Mouse (Mus musculus) granulocyte monocyte progenitor cell, adult 5-6 weeks (primary cell): ENCODE measurements around the gene Rab44. TPM values are rescaled to one million over a fixed set of nuclear protein-coding genes. Genes with fewer than 3 reads are reported as not detected.

Experiments
- ATAC-seq: replicated peaks from 2 replicates; pipeline ENCODE4 v1.8.0; 2016; ENCODE audit warnings: mild to moderate bottlenecking, moderate TSS enrichment, inconsistent platforms; ENCODE audit not compliant: poor library complexity, severe bottlenecking
- total RNA-seq, 2 experiments: library from RNA; stranded (forward) in 1 of 2; stranded (reverse) in 1 of 2; fragments of 200-712, 200-1000 nt in 1 of 2; fragments of >200 nt in 1 of 2; fragmentation: Nextera tagmentation in 1 of 2; gene quantifications; 2 replicates each; pipeline ENCODE4 v1.2.3; 2014 to 2017

Rab44 gene
- total RNA-seq, 2 experiments from 2014 or later: 315 to 318 TPM

DNA sequence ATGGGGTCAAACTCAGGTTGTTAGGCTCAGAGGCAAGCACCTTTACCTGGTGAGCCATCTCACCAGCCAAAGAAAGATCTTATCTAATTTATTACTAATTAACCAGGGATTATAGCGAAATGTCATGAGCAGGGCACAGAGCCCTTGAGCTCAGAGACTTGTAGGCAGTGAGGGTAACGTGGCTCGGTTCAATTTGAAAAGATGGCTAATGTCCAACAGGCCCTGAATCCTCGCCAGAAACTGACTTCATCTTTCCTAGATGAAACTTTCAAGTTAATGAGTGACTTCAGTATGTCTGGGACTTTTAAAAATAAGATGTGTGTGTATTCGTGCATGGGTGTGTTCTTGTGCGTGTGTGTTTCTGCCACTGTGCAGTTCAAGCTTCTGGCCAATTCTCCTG lies 8.9 kb downstream of the Rab44 start:
- ATAC-seq: no peak

DNA sequence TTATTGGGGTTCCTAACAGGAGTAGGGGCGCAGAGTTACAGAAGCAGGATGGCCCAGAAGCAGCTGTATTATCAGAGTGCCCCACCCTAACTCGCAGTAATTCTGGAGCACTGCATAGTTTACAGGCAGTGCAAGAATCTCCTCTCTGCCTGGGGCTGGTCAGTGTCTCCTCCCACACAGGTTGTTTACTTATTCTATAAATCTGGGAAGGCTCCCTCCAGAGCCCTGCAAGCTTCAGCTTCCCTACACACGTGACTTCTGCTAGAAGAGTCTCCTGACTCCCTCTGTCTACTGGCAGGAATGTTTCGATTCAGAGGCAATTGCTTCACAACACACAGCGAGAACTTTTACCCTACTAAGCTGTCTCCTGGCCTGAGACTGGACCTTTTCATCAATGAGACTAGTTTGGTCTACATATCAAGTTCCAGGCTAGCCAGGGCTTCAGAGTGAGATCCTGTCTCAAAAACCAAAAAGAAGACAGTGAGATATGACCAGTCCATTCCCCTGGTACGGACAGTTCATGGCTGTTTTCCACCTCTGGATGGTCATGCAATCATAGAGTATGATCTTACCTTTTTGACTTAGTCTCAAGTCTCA lies 9.7 kb downstream of the Rab44 start:
- ATAC-seq: no peak

GRCm38 (mm10) chr17:29126561-29126960 lies 12.6 kb downstream of the Rab44 start:
- no peak for ATAC-seq

GRCm38 (mm10) chr17:29129341-29129740 lies 15.4 kb downstream of the Rab44 start:
- ATAC-seq: no peak

DNA sequence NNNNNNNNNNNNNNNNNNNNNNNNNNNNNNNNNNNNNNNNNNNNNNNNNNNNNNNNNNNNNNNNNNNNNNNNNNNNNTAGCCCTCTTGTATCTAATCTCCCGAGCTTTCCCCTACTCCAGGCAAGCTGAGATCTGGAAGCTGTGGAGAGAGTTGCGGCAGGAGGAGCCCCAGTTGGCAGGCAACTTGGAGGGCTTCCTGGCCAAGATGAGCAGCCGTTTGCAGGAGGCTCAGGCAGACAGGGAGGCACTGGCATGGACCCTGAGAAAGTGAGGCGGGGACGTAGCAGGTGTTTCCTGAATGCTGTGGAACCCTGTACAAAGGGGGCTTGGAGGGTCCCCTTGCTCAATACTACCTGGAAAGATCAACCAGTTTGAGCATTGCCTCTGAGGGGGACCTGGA lies 21.1 kb downstream of the Rab44 start:
- no peak for ATAC-seq

DNA sequence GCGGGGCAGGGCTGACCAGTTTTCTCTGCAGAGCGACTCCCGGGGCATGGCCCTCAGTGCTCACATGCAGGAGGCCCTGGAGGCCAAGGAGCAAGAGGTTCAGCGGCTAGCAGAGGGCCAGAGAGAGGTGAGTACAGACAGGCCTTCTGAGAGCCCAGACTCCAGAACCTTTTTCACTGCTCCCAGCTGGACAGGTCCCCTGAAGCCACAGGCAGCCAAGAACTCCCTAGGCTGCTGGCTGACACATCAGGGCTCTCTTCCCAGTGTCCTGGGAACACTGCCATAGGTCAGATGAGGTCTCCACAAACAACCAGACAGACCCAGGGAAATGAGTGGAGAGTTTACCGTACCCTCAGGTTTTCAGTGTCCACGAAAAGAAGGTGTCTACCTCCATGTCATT lies 22.3 kb downstream of the Rab44 start:
- no peak for ATAC-seq

GRCm38 (mm10) chr17:29137906-29138305 lies 24.0 kb downstream of the Rab44 start:
- ATAC-seq: no peak

GRCm38 (mm10) chr17:29141577-29141976 lies 27.6 kb downstream of the Rab44 start:
- ATAC-seq: no peak

GRCm38 (mm10) chr17:29143266-29143665 lies 29.3 kb downstream of the Rab44 start:
- ATAC-seq: peak; percentile 38; the same call in 1 of the 2 replicates

DNA sequence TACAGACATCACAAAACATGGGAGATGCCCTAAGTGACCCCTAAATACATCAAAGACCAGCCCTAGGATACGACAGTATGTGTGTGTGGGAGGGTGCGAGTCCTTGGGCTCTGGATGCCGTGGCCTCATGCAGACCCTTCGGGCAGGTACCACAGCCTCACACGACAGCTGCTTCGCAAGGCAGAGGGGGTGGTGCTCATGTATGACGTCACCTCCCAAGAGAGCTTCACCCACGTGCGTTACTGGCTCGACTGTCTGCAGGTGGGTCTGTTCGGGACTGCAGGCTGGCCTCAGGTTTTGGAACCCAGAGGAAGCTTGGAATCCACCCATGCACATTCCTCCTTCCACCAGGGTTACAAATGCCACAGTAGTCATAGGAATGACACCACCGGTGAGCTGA lies 31.2 kb downstream of the Rab44 start:
- ATAC-seq: no peak

DNA sequence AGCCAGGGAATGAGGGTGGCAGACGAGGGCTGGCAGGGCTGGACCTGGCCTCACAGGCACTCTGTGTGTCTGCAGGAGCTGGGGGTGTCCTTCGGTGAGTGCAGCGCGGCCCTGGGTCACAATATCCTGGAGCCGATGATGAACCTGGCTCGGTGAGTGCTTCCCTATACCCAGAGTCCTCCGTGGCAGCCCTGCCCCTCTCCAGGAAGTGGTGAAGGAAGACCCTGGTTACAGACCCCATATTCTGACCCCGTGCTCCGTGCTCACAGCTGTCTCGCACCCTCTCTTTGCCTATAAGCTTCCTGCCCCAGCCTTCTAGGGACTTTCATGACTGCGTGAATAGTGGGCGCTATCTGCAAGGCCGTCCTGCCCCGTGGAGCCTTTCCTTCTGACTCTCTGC lies 33.3 kb downstream of the Rab44 start:
- no peak for ATAC-seq

- ATAC-seq: no peak
Measured at GRCm38 (mm10) chr17:29147773-29148172, 33.8 kb downstream of the Rab44 start.

GRCm38 (mm10) chr17:29149766-29150165 lies 35.8 kb downstream of the Rab44 start:
- ATAC-seq: no peak

GRCm38 (mm10) chr17:29152547-29152946 lies 38.6 kb downstream of the Rab44 start:
- no peak for ATAC-seq

GRCm38 (mm10) chr17:29154247-29154646 lies 40.3 kb downstream of the Rab44 start:
- ATAC-seq: no peak

GRCm38 (mm10) chr17:29155355-29156135 lies 41.6 kb downstream of the Rab44 start:
- ATAC-seq: no peak

DNA sequence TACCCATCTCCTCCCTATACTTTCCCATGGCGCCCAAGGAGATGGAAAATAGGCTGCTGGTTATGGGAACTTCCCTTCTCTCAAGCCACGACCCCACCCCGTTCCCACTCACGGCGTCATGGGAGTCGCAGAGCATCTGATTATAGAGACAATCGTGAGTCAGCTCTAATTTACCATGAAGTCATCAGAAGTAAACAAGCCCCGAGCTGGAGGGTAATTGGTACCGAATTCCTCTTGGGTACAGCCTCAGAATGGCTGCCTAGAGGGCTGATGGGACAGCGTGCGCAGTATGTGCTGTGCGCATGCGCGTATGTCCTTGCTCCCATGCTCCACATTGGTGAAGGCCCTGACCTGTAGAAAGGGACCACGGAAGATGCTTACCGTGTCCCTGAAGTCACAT lies 42.5 kb downstream of the Rab44 start:
- no peak for ATAC-seq

GRCm38 (mm10) chr17:29156866-29157265 lies 42.9 kb downstream of the Rab44 start:
- peak; percentile 23 for ATAC-seq

GRCm38 (mm10) chr17:29158899-29159298 lies 45.0 kb downstream of the Rab44 start:
- ATAC-seq: no peak

- no peak for ATAC-seq
Measured at GRCm38 (mm10) chr17:29159320-29159719, 45.4 kb downstream of the Rab44 start.

GRCm38 (mm10) chr17:29159743-29160455 lies 46.0 kb downstream of the Rab44 start:
- no peak for ATAC-seq
